Mouse (Mus musculus): ENCODE data around the gene Ulk4. TPM values are rescaled to one million over a fixed set of nuclear protein-coding genes. Genes with fewer than 3 reads are reported as not detected.

Ulk4 gene
- polyA plus RNA-seq, 1 experiment from 2014 or later: 153 TPM

DNA sequence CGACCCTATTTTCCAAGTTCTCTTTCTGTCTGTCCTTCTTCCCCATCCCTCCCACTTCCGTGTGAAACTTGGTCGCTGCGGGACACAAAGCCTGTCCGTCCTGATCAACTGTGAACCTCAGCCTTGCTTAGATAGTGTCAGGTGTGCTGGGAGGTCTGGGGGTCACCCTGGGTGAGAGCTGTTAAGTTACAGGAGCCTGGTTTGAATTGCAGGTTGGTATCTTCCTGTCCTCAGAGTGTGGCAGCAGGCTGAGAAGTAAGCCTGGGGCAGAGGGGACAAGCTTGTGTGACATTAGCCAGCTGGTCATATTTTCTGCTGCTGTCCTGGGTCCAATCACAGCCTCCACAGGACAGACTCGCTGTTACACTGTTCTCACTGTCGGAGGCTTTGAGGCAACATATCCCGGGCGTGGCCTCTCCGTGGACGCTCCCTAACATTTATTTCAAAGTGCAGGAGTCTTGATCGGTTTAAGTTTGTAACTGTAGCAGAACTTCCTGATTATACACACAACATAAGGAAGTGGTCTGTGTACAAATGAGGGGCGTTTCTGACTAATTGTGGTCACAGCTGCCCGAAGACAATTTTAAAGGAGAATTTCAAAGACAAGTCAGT lies 37.6 kb upstream of the Ulk4 start:
- Histone ChIP-seq H3K36me3 (ENCODE audit: control insufficient read depth, insufficient read depth, low read length) (no peaks in the 10 kb centered on the region), H3K4me1 (ENCODE audit: control insufficient read depth, insufficient read depth, low read length) (peaks cover 50% of the 10 kb centered on the region), H3K27ac (ENCODE audit: low read depth, low read length) (peak overlapping the region; percentile 93), H3K9me3 (ENCODE audit: control insufficient read depth, low read length) (no peaks in the 10 kb centered on the region), H3K4me3 (ENCODE audit: low read depth, low read length) (peak overlapping the region; percentile 20), H3K9ac (ENCODE audit: low read length) (peak overlapping the region; percentile 42), H3K4me2 (ENCODE audit: low read depth) (peak overlapping the region; percentile 48), H3K27me3 (ENCODE audit: control insufficient read depth, insufficient read depth, low read length) (no peaks in the 10 kb centered on the region)
- WGBS: 15% methylated on average over 14 of the region's 14 CpGs
- DNase-seq (ENCODE audit: low spot score) (peak; percentile 39), ATAC-seq (ENCODE audit: insufficient read depth, low FRiP score, low TSS enrichment) (peak; percentile 24; the same call in 1 of the 2 replicates)

GRCm38 (mm10) chr9:121313656-121314374 lies 36.8 kb upstream of the Ulk4 start:
- WGBS: under 1% methylated on average over 21 of the region's 21 CpGs
- Histone ChIP-seq H3K36me3 (ENCODE audit: control insufficient read depth, insufficient read depth, low read length) (no peaks in the 10 kb centered on the region), H3K27ac (ENCODE audit: low read depth, low read length) (peak overlapping the region; percentile 93), H3K27me3 (ENCODE audit: control insufficient read depth, insufficient read depth, low read length) (no peaks in the 10 kb centered on the region), H3K4me3 (ENCODE audit: low read depth, low read length) (peak overlapping the region; percentile 20), H3K4me1 (ENCODE audit: control insufficient read depth, insufficient read depth, low read length) (peaks cover 54% of the 10 kb centered on the region), H3K9ac (ENCODE audit: low read length) (peak overlapping the region; percentile 42), H3K9me3 (ENCODE audit: control insufficient read depth, low read length) (no peaks in the 10 kb centered on the region), H3K4me2 (ENCODE audit: low read depth) (peak overlapping the region; percentile 48)
- ATAC-seq (ENCODE audit: insufficient read depth, low FRiP score, low TSS enrichment): peak; percentile 81
- peak; percentile 86 for DNase-seq (ENCODE audit: low spot score)

GRCm38 (mm10) chr9:121312237-121312891 lies 35.4 kb upstream of the Ulk4 start:
- DNase-seq (ENCODE audit: low spot score): peak; percentile 59
- H3K9ac ChIP-seq (ENCODE audit: low read length): peak overlapping the region; percentile 26; the same call in 1 of the 2 replicates
- 38% methylated on average over 10 of the region's 10 CpGs for WGBS
- H3K36me3 ChIP-seq (ENCODE audit: control insufficient read depth, insufficient read depth, low read length): no peaks in the 10 kb centered on the region
- H3K9me3 ChIP-seq (ENCODE audit: control insufficient read depth, low read length): no peaks in the 10 kb centered on the region
- H3K4me1 ChIP-seq (ENCODE audit: control insufficient read depth, insufficient read depth, low read length): peaks cover 54% of the 10 kb centered on the region
- H3K4me2 ChIP-seq (ENCODE audit: low read depth): no peak overlapping the region
- H3K27me3 ChIP-seq (ENCODE audit: control insufficient read depth, insufficient read depth, low read length): no peaks in the 10 kb centered on the region
- no peak overlapping the region for H3K4me3 ChIP-seq (ENCODE audit: low read depth, low read length)
- 0 out of 2 replicates have a peak, but pooled peaks have one; percentile 18 for ATAC-seq (ENCODE audit: insufficient read depth, low FRiP score, low TSS enrichment)
- H3K27ac ChIP-seq (ENCODE audit: low read depth, low read length): peak overlapping the region; percentile 93

GRCm38 (mm10) chr9:121311846-121312236 lies 34.8 kb upstream of the Ulk4 start:
- peaks cover 54% of the 10 kb centered on the region for H3K4me1 ChIP-seq (ENCODE audit: control insufficient read depth, insufficient read depth, low read length)
- H3K9ac ChIP-seq (ENCODE audit: low read length): no peak overlapping the region
- WGBS: 71% methylated on average over 6 of the region's 6 CpGs

DNA sequence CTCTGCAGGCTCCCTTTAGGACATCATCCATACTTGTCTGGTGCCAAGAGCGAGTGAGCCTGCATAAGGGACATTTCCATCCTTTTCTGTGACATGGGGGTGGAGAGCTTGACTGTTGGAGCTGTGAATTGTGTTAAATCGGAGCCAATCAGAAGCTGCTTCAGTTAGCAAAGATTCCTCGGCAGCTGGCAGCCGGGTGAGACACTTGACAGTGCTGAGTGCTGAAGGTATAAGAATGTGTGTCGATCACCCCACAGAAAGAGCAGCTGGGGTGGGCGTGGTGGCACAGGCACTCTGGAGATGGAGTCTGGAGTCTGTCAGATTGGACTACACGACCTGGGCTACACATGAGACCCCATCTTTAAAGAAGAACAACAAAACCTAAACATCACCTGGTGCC lies 33.5 kb upstream of the Ulk4 start:
- Histone ChIP-seq H3K4me2 (ENCODE audit: low read depth) (no peak overlapping the region), H3K4me3 (ENCODE audit: low read depth, low read length) (no peak overlapping the region), H3K27me3 (ENCODE audit: control insufficient read depth, insufficient read depth, low read length) (no peaks in the 10 kb centered on the region), H3K9ac (ENCODE audit: low read length) (no peak overlapping the region), H3K4me1 (ENCODE audit: control insufficient read depth, insufficient read depth, low read length) (peaks cover 45% of the 10 kb centered on the region), H3K9me3 (ENCODE audit: control insufficient read depth, low read length) (no peaks in the 10 kb centered on the region), H3K27ac (ENCODE audit: low read depth, low read length) (no peak overlapping the region), H3K36me3 (ENCODE audit: control insufficient read depth, insufficient read depth, low read length) (no peaks in the 10 kb centered on the region)
- DNase-seq (ENCODE audit: low spot score): no peak
- 76% methylated on average over 7 of the region's 7 CpGs for WGBS
- no peak for ATAC-seq (ENCODE audit: insufficient read depth, low FRiP score, low TSS enrichment)

More at GRCm38 (mm10) chr9:121311846-121312236, 34.8 kb upstream of the Ulk4 start:
- no peak for ATAC-seq (ENCODE audit: insufficient read depth, low FRiP score, low TSS enrichment)
- no peak for DNase-seq (ENCODE audit: low spot score)
- Histone ChIP-seq H3K9me3 (ENCODE audit: control insufficient read depth, low read length) (no peaks in the 10 kb centered on the region), H3K27ac (ENCODE audit: low read depth, low read length) (peak overlapping the region; percentile 93), H3K4me2 (ENCODE audit: low read depth) (no peak overlapping the region), H3K4me3 (ENCODE audit: low read depth, low read length) (no peak overlapping the region), H3K27me3 (ENCODE audit: control insufficient read depth, insufficient read depth, low read length) (no peaks in the 10 kb centered on the region), H3K36me3 (ENCODE audit: control insufficient read depth, insufficient read depth, low read length) (no peaks in the 10 kb centered on the region)

- DNase-seq (ENCODE audit: low spot score) (no peak), ATAC-seq (ENCODE audit: insufficient read depth, low FRiP score, low TSS enrichment) (no peak)
- no peak overlapping the region for H3K4me2 ChIP-seq (ENCODE audit: low read depth)
- 39% methylated on average over 4 of the region's 4 CpGs for WGBS
- H3K36me3 ChIP-seq (ENCODE audit: control insufficient read depth, insufficient read depth, low read length): no peaks in the 10 kb centered on the region
- no peaks in the 10 kb centered on the region for H3K27me3 ChIP-seq (ENCODE audit: control insufficient read depth, insufficient read depth, low read length)
- no peak overlapping the region for H3K9ac ChIP-seq (ENCODE audit: low read length)
- no peaks in the 10 kb centered on the region for H3K9me3 ChIP-seq (ENCODE audit: control insufficient read depth, low read length)
- no peak overlapping the region for H3K4me3 ChIP-seq (ENCODE audit: low read depth, low read length)
- no peak overlapping the region for H3K27ac ChIP-seq (ENCODE audit: low read depth, low read length)
- peaks cover 35% of the 10 kb centered on the region for H3K4me1 ChIP-seq (ENCODE audit: control insufficient read depth, insufficient read depth, low read length)
Observed at GRCm38 (mm10) chr9:121309287-121309686, 32.3 kb upstream of the Ulk4 start.

- Histone ChIP-seq H3K4me3 (ENCODE audit: low read depth, low read length) (no peak overlapping the region), H3K9me3 (ENCODE audit: control insufficient read depth, low read length) (no peaks in the 10 kb centered on the region), H3K27me3 (ENCODE audit: control insufficient read depth, insufficient read depth, low read length) (no peaks in the 10 kb centered on the region), H3K27ac (ENCODE audit: low read depth, low read length) (no peak overlapping the region), H3K4me1 (ENCODE audit: control insufficient read depth, insufficient read depth, low read length) (peaks cover 35% of the 10 kb centered on the region), H3K4me2 (ENCODE audit: low read depth) (no peak overlapping the region), H3K36me3 (ENCODE audit: control insufficient read depth, insufficient read depth, low read length) (no peaks in the 10 kb centered on the region), H3K9ac (ENCODE audit: low read length) (no peak overlapping the region)
- no peak for DNase-seq (ENCODE audit: low spot score)
- WGBS: 96% methylated on average over 4 of the region's 4 CpGs
- ATAC-seq (ENCODE audit: insufficient read depth, low FRiP score, low TSS enrichment): no peak
Observed at GRCm38 (mm10) chr9:121305456-121305855, 28.5 kb upstream of the Ulk4 start.

- no peak overlapping the region for H3K27ac ChIP-seq (ENCODE audit: low read depth, low read length)
- no peaks in the 10 kb centered on the region for H3K9me3 ChIP-seq (ENCODE audit: control insufficient read depth, low read length)
- H3K27me3 ChIP-seq (ENCODE audit: control insufficient read depth, insufficient read depth, low read length): no peaks in the 10 kb centered on the region
- 66% methylated on average over 10 of the region's 10 CpGs for WGBS
- H3K4me1 ChIP-seq (ENCODE audit: control insufficient read depth, insufficient read depth, low read length): peaks cover 38% of the 10 kb centered on the region
- no peaks in the 10 kb centered on the region for H3K36me3 ChIP-seq (ENCODE audit: control insufficient read depth, insufficient read depth, low read length)
- ATAC-seq (ENCODE audit: insufficient read depth, low FRiP score, low TSS enrichment) (no peak), DNase-seq (ENCODE audit: low spot score) (peak; percentile 16)
- no peak overlapping the region for H3K9ac ChIP-seq (ENCODE audit: low read length)
- H3K4me3 ChIP-seq (ENCODE audit: low read depth, low read length): no peak overlapping the region
- no peak overlapping the region for H3K4me2 ChIP-seq (ENCODE audit: low read depth)
Observed at GRCm38 (mm10) chr9:121304520-121304919, 27.5 kb upstream of the Ulk4 start.
